Mouse (Mus musculus) hindbrain, embryonic 16.5 days (tissue): ENCODE measurements around the gene Maml1. TPM values are rescaled to one million over a fixed set of nuclear protein-coding genes. Genes with fewer than 3 reads are reported as not detected.
A peak's percentile ranks its signal among the peaks of the same experiment; 100 is the strongest.

ENCODE experiments used
- ATAC-seq: fragments of 200-750 bp; cut with Nextera tagmentation; 2 replicates; pipeline ENCODE4 v1.8.0; 2017; ENCODE audit warnings: moderate TSS enrichment, moderate library complexity
- H3K27ac ChIP-seq: fragments of 300-500 bp; sonication (generic); 2 replicates; pipeline ENCODE4 v1.5.1; 2014; ENCODE audit warnings: low read depth, mild to moderate bottlenecking, control low read depth, low read length, moderate library complexity
- H3K27me3 ChIP-seq: fragments of 300-500 bp; sonication (generic); replicated peaks from 2 replicates; pipeline ENCODE4 v1.6.1; 2014; ENCODE audit warnings: low read length; ENCODE audit not compliant: control insufficient read depth, insufficient read depth
- H3K36me3 ChIP-seq: fragments of 300-500 bp; sonication (generic); 2 replicates; pipeline ENCODE4 v1.6.1; 2014; ENCODE audit warnings: mild to moderate bottlenecking, low read length, moderate library complexity, mixed read lengths; ENCODE audit not compliant: control insufficient read depth, insufficient read depth
- H3K4me1 ChIP-seq: fragments of 300-500 bp; sonication (generic); 2 replicates; pipeline ENCODE4 v1.6.1; 2014; ENCODE audit warnings: low read depth, low read length; ENCODE audit not compliant: control insufficient read depth, insufficient read depth
- H3K4me2 ChIP-seq: fragments of 300-500 bp; sonication (generic); 2 replicates; pipeline ENCODE4 v1.6.1; 2014; ENCODE audit warnings: mild to moderate bottlenecking, low read length, control low read depth, moderate library complexity
- H3K4me3 ChIP-seq: fragments of 300-500 bp; sonication (generic); 2 replicates; pipeline ENCODE4 v1.5.1; 2014; ENCODE audit warnings: mild to moderate bottlenecking, low read length, control low read depth, moderate library complexity
- H3K9ac ChIP-seq: fragments of 300-500 bp; sonication (generic); 2 replicates; pipeline ENCODE4 v1.6.1; 2014; ENCODE audit warnings: low read depth, mild to moderate bottlenecking, control low read depth, low read length, moderate library complexity
- H3K9me3 ChIP-seq: fragments of 300-500 bp; sonication (generic); 2 replicates; pipeline ENCODE4 v1.6.1; 2014; ENCODE audit warnings: mild to moderate bottlenecking, low read length, moderate library complexity; ENCODE audit not compliant: control insufficient read depth
- WGBS: fragments of 180-500 bp; shearing (Covaris S2); extraction: QIAGEN DNeasy Blood & Tissue Kit; methylation state at CpG from one replicate; pipeline ENCODE4 v1.1.7; 2014; 5-methylcytosine and 5-hydroxymethylcytosine counted together
- polyA plus RNA-seq: library from polyadenylated mRNA; unstranded; fragments of >200 nt; fragmentation: Nextera tagmentation; extraction: Ambion mirVana; gene quantifications from 2 replicates; pipeline ENCODE4 v1.2.1, GENCODE M21; 2015

The Maml1 gene
- polyA plus RNA-seq, 1 experiment from 2014 or later, result 1.9 TPM

DNA sequence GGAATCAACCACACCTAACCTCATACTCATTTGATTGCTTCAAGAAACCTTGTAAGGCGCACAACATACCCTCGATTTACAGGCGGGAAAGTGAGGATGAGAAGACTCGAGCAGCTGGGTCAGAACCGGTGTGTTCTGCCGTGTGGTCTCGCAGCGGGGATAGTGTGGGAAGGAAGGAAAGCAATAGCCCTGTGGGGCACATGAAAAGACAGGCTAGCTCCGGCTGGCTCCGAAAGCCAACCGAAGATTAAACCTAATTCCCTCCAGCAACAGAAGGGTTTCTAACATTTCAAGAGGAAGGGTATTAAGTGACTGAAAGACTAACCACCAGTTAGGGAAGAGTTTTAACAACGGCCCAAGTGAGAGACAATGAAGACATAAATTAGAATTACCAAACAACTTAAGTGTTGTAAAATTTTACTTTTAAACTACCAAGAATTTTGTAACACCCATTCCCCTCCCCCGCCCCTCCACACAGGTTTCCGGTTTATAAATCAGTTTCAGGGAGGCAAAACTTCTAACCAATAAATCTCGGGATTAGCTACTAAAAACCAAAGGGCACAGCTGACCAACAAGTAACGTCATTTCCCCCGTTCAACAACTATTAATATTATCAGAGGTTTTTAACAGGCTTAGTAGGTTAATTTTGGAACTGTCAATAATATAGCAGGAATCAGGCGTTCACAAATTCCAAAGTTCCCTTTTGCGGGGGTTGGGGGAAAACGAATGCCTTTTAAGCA, 1.5 kb downstream of the Maml1 start:
- peak overlapping the region; percentile 97 for H3K9ac ChIP-seq
- H3K4me2 ChIP-seq, result peak overlapping the region; percentile 78
- H3K27ac ChIP-seq, result peak overlapping the region; percentile 98
- H3K4me3 ChIP-seq, result peak overlapping the region; percentile 97
- no peaks in the 10 kb centered on the region for H3K9me3 ChIP-seq
- H3K27me3 ChIP-seq, result no peaks in the 10 kb centered on the region
- peaks cover 6% of the 10 kb centered on the region for H3K36me3 ChIP-seq
- no peak for ATAC-seq
- H3K4me1 ChIP-seq, result peaks cover 14% of the 10 kb centered on the region
- 20% methylated on average over 20 of the region's 20 CpGs for WGBS

DNA sequence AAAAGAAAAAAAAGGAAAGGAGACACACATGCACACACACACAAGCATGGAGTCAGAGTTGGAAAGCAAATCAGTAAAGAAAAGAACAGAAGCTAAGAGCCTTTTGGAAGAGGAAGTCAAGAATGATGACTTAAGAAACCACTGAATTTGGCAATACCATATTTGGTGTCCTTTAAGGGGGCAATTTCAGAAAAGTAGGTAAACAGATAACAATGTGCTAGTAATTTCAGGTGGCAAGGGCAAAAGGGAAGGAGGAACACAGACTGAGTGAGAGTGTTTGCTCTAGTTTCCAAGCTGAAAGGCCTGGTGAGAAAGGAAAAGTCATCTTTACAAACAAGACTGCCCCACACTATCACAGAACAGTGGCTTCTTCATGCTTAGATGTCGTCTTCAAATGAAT, 5.7 kb downstream of the Maml1 start:
- ATAC-seq, result no peak
- 90% methylated on average over 1 of the region's 1 CpGs for WGBS

DNA sequence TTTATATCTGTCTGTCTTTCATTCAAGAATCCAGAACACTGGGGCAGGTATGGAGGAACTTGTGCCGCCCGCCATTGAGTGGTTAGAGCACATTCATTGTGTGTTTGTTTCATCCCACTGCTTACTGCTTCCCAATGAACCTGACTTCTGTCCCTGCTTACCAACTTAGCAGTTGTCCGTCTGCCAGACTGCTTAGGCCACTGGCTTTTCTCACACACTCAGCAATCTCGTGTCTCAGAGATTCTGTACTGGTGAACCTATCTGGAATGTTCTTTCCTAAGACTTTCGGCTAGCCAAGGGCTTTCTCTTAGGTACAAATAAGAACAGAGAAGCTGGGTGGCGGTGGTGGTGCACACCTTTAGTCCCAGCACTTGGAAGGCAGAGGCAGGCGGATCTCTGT, 6.4 kb downstream of the Maml1 start:
- Histone ChIP-seq H3K36me3 (no peaks in the 10 kb centered on the region), H3K9ac (no peak overlapping the region), H3K9me3 (no peaks in the 10 kb centered on the region), H3K4me1 (peaks cover 10% of the 10 kb centered on the region), H3K4me2 (no peak overlapping the region), H3K4me3 (no peak overlapping the region), H3K27me3 (no peaks in the 10 kb centered on the region), H3K27ac (no peak overlapping the region)
- no peak for ATAC-seq
- 96% methylated on average over 7 of the region's 7 CpGs for WGBS

More for the DNA sequence above, 5.7 kb downstream of the Maml1 start:
- Histone ChIP-seq H3K27ac (no peak overlapping the region), H3K27me3 (no peaks in the 10 kb centered on the region), H3K4me3 (no peak overlapping the region), H3K9ac (no peak overlapping the region), H3K4me2 (no peak overlapping the region), H3K36me3 (no peaks in the 10 kb centered on the region), H3K4me1 (peaks cover 10% of the 10 kb centered on the region), H3K9me3 (no peaks in the 10 kb centered on the region)

- WGBS, result 93% methylated on average over 5 of the region's 5 CpGs
- Histone ChIP-seq H3K4me3 (no peak overlapping the region), H3K4me2 (no peak overlapping the region), H3K27ac (no peak overlapping the region), H3K36me3 (no peaks in the 10 kb centered on the region), H3K9me3 (no peaks in the 10 kb centered on the region), H3K9ac (no peak overlapping the region), H3K27me3 (no peaks in the 10 kb centered on the region), H3K4me1 (peaks cover 7% of the 10 kb centered on the region)
- no peak for ATAC-seq
These were observed 6.8 kb downstream of the Maml1 start for GRCm38 (mm10) chr11:50285263-50285662.

DNA sequence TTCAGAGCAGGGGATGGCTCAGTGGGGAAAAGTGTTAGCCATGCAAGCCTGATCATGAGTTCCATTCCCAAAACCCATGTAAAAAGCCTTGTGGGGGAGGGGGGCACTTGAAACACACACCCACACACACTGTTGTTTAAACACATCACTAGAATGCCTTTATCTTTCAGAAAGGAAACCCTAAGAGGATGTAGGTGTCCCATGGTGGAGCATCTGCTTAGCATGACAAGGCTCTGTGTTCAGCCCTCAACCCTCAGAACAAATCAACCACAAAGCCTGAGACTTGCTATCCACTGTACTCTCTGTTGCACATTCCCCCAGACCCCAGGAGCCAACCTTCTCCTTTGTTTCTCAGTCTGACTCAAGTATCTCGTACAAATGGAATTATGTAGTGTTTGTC, 12.1 kb downstream of the Maml1 start:
- H3K27me3 ChIP-seq, result no peaks in the 10 kb centered on the region
- no peak overlapping the region for H3K4me2 ChIP-seq
- H3K4me1 ChIP-seq, result no peaks in the 10 kb centered on the region
- H3K27ac ChIP-seq, result no peak overlapping the region
- no peaks in the 10 kb centered on the region for H3K36me3 ChIP-seq
- 59% methylated on average over 1 of the region's 1 CpGs for WGBS
- H3K9ac ChIP-seq, result no peak overlapping the region
- H3K4me3 ChIP-seq, result no peak overlapping the region
- ATAC-seq, result no peak
- H3K9me3 ChIP-seq, result no peaks in the 10 kb centered on the region

GRCm38 (mm10) chr11:50279005-50279404, 13.1 kb downstream of the Maml1 start:
- no peak for ATAC-seq
- 86% methylated on average over 4 of the region's 4 CpGs for WGBS
- H3K27me3 ChIP-seq, result no peaks in the 10 kb centered on the region
- H3K4me1 ChIP-seq, result no peaks in the 10 kb centered on the region
- no peaks in the 10 kb centered on the region for H3K9me3 ChIP-seq
- H3K27ac ChIP-seq, result no peak overlapping the region
- no peaks in the 10 kb centered on the region for H3K36me3 ChIP-seq
- no peak overlapping the region for H3K4me2 ChIP-seq
- no peak overlapping the region for H3K4me3 ChIP-seq
- H3K9ac ChIP-seq, result no peak overlapping the region

GRCm38 (mm10) chr11:50277706-50278105, 14.4 kb downstream of the Maml1 start:
- H3K27ac ChIP-seq, result no peak overlapping the region
- no peak for ATAC-seq
- 86% methylated on average over 6 of the region's 6 CpGs for WGBS

GRCm38 (mm10) chr11:50277025-50277424, 15.1 kb downstream of the Maml1 start:
- Histone ChIP-seq H3K4me1 (no peaks in the 10 kb centered on the region), H3K9me3 (no peaks in the 10 kb centered on the region), H3K36me3 (no peaks in the 10 kb centered on the region), H3K4me3 (no peak overlapping the region), H3K27me3 (no peaks in the 10 kb centered on the region), H3K4me2 (no peak overlapping the region), H3K27ac (no peak overlapping the region), H3K9ac (no peak overlapping the region)
- no peak for ATAC-seq

More at GRCm38 (mm10) chr11:50277706-50278105, 14.4 kb downstream of the Maml1 start:
- no peaks in the 10 kb centered on the region for H3K27me3 ChIP-seq
- H3K4me1 ChIP-seq, result no peaks in the 10 kb centered on the region
- no peaks in the 10 kb centered on the region for H3K36me3 ChIP-seq
- no peaks in the 10 kb centered on the region for H3K9me3 ChIP-seq
- no peak overlapping the region for H3K4me3 ChIP-seq
- no peak overlapping the region for H3K4me2 ChIP-seq
- H3K9ac ChIP-seq, result no peak overlapping the region

DNA sequence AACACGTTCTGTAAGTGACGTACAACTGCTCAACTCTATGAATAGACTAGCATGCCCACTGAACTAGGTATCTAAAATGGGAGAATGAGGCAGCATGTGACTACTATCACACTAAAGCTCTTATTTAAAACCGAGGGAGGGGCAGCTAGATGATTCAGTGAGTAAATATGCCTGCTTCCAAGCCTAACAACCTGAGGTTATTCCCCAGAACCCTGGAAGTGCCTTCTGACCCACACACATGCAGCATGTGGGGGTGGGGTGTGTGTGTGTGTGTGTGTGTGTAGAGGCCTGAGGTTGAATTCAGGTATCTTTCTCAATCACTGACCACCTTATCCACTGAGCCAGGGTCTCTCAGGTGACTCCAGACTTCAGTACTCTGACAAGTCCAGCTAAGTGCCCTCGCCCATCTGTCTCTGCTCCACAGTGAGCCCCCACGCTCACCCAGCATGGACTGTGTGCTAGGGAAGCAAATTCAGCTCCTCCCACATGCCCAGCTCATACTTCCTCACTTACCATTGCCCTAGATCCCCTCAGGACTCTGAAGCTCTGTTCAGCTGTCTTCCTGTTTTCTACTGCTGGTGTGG, 16.5 kb downstream of the Maml1 start:
- no peaks in the 10 kb centered on the region for H3K27me3 ChIP-seq
- H3K9ac ChIP-seq, result no peak overlapping the region
- H3K36me3 ChIP-seq, result no peaks in the 10 kb centered on the region
- H3K4me2 ChIP-seq, result no peak overlapping the region
- no peak for ATAC-seq
- 78% methylated on average over 5 of the region's 5 CpGs for WGBS
- no peaks in the 10 kb centered on the region for H3K4me1 ChIP-seq
- no peak overlapping the region for H3K27ac ChIP-seq
- H3K9me3 ChIP-seq, result no peaks in the 10 kb centered on the region
- no peak overlapping the region for H3K4me3 ChIP-seq
